Mouse (Mus musculus) splenic B cell, adult 2 months (primary cell): ENCODE measurements around the gene Lgmn.

ENCODE experiments used
- DNase-seq: peaks from one replicate; pipeline ENCODE4 v3.0.0-alpha.2; 2011; ENCODE audit warnings: low read depth, low spot score
- H3K27me3 ChIP-seq: 2 replicates; pipeline ENCODE4 v1.6.1; 2012; ENCODE audit warnings: mild to moderate bottlenecking, low read length, moderate library complexity, mixed read lengths; ENCODE audit not compliant: control insufficient read depth, poor library complexity, insufficient read depth, severe bottlenecking
- H3K36me3 ChIP-seq: 2 replicates; pipeline ENCODE4 v1.6.1; 2012; ENCODE audit warnings: mild to moderate bottlenecking, low read length, moderate library complexity, mixed read lengths; ENCODE audit not compliant: control insufficient read depth, poor library complexity, insufficient read depth, severe bottlenecking

Lgmn gene

DNA sequence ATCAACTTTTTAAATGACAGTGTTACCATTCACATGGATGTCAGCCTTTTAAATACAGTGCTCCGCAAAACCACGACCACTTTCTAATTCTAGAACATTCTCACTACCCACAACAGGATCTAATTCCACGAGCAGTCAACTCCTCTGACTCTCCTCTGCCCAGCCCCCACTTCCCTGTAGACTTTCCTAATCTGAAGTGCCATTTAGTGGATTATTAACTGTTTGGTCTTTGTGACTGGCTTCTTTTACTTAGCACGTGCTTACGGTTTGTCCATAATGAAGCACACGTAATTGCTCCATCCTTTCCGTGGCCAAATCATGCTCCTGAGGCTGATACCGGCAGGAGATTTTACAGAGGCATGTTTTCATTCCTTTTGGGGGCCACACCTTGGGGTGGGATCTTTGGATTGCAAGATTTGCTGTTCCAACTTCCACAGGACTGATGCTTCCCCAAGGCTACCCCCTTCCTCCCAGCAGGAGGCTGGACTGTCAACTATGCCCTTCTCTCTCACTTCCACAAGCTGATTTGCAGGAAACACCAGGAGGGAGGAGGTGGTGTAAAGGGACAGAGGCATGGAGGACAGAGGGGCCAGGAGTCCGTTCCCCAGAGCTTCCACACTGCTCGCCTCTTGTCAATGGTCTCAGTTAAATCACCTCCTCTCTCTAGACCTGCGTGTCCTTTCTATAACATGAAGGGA is 16.8 kb downstream of the Lgmn start:
- DNase-seq: no peak
- peaks cover 15% of the 10 kb centered on the region for H3K36me3 ChIP-seq
- H3K27me3 ChIP-seq: no peaks in the 10 kb centered on the region

DNA sequence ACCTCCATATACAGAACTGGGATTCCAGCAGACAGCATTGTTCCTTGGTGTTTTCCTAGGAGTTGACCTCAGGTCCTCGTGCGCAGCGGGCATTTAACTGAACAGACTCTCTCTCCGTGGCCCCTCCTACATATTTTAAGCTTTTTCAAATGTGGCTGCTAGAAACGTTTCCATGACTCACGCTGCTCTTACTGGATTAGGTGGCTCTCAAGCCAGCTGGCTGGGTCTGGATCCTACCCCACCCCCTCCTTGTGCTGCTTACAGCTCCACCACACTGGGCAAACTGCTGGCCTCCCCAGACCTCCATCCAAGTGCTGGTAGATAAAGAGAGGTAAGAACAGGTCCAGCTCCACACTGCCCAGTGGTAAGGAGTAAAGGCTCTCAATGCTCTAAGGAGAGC is 17.5 kb downstream of the Lgmn start:
- H3K27me3 ChIP-seq: no peaks in the 10 kb centered on the region
- DNase-seq: no peak
- H3K36me3 ChIP-seq: peaks cover 15% of the 10 kb centered on the region

DNA sequence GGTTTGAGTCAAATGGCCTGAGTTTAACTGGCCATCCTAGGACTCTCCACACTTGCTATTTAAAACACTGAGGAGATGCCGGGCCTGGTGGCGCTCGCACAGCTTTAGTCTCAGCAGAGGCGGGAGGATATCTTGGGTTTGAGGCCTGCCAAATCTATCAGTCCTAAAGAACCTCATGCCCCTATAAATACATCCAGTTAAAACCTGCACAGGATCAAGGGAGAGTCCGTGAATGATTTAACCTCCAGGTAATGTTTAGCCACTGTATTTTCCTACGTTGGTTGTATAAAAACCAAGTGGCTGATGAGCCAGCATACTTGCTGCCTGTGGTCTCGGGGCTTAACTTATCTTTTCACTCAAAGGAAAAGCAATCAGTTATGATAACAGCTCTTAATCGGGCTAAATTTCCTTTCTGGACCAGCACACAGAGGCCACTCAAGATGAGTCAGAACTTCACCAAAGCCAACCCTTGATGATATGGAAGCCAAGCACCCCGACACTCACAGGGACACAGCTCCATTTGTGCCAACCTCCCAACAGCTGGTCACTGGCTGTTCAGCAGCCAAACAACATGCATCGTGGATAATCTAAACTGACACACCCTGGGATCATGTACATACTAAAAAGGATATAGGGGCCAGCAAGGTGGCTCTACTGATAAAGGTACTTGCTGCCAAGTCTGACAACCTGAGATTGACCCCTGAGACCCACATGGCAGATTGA is 19.3 kb downstream of the Lgmn start:
- DNase-seq: no peak
- Histone ChIP-seq H3K27me3 (no peaks in the 10 kb centered on the region), H3K36me3 (peaks cover 13% of the 10 kb centered on the region)

DNA sequence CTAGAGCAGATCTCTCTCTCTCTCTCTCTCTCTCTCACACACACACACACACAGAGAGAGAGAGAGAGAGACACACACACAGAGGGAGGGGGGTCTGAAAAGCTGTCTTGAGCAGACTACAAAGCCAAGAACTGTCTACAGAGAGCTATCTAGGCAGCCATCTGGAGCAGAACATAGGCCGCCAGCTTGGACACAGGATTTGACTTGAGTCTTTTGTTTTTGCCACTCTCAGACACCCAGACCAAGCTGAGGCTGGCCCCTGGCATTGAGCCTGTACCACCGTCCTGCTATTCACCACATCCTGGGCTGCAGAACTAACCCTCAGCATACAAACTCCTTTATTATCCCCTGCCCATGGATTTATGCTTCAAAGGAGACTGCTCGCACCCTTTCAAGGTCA is 20.1 kb downstream of the Lgmn start:
- Histone ChIP-seq H3K27me3 (no peaks in the 10 kb centered on the region), H3K36me3 (peaks cover 13% of the 10 kb centered on the region)
- no peak for DNase-seq

DNA sequence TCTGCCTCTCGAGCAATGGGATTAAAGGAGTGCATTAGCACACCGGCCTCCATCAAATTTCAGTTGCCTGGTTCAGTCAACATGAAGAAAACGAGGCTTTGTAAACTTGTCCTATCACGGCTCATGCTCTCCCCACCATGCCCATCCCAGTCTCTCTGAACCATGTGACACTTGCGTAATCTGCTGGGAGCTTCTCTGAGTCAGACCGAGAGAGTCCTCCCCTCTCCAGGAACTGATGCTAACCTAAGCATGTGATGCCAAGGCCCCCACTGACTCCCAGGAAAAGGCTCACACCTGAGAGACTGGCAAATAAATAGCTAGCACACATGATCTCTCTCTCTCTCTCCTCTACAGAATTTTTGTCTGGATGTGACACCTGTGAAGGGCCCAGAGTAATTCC is 21.9 kb downstream of the Lgmn start:
- DNase-seq: no peak
- no peaks in the 10 kb centered on the region for H3K27me3 ChIP-seq
- peaks cover 6% of the 10 kb centered on the region for H3K36me3 ChIP-seq

DNA sequence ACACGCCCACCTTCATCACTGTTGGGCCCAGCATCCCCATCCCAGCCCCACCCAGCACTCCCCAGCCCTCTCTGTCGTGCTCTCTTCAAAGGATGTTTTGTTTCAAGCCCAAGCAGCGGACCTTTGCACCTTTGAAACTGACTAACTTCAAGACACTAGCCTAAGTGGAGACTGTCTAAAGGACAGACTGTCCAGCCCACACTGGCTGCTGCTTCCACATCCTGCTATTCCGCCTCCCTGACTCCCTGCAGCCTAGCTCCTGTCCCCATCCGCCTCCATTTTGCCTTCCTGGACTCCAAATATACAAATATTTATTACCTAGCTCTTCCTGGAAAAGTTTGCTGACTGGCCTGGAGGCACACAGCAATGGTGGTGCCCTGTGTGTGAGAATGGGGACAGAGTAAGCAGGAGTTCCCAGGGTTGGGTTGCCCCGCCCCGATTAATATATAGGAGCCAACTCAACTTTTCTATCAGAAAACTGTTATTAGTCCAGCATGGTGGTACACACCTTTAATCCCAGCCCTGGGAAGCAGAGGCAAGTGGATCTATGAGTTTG is 22.6 kb downstream of the Lgmn start:
- Histone ChIP-seq H3K27me3 (no peaks in the 10 kb centered on the region), H3K36me3 (peaks cover 3% of the 10 kb centered on the region)
- no peak for DNase-seq

DNA sequence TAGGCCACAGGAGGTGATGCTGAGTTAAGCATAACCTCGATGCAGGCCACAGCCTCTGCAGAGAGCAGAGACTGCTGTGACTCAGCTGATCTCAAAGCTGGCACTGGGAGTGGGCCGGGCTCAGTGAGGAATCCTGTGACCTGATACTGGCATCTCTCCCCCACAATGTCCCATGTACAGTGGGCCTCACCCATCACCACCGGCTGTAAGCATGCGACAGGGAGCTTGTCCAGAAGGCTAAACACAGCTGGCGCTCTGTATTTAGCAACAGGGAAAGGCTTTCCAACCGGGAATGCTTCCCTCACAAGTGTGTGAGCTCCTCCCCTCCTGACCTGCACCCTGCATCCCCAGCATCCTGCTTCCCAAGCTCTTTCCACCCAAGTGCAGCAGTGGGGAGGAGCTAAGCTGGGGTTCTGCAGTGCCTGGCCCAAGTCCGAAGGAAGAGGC is 23.2 kb downstream of the Lgmn start:
- Histone ChIP-seq H3K36me3 (peaks cover 3% of the 10 kb centered on the region), H3K27me3 (no peaks in the 10 kb centered on the region)
- DNase-seq: no peak

DNA sequence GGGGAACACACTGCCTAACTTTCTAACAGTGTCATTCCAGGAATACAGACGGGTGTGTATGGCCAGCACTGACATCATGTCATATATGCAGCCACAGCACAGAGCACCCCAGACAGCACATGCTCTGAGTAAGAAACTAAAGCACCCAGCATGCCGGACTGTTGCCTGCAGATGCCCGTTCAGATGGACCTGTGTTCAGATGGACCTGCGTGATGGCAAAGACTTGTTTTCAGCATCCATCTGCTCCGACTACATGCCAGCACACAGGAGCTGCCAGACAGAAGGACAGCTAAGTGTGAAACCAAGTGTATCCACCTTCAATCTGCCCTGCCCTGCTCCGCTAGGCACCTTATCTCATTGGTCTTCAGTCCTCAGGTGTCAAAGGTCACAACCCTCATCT is 24.9 kb downstream of the Lgmn start:
- Histone ChIP-seq H3K27me3 (no peaks in the 10 kb centered on the region), H3K36me3 (peaks cover 3% of the 10 kb centered on the region; the same call in 1 of the 2 replicates)
- DNase-seq: no peak

DNA sequence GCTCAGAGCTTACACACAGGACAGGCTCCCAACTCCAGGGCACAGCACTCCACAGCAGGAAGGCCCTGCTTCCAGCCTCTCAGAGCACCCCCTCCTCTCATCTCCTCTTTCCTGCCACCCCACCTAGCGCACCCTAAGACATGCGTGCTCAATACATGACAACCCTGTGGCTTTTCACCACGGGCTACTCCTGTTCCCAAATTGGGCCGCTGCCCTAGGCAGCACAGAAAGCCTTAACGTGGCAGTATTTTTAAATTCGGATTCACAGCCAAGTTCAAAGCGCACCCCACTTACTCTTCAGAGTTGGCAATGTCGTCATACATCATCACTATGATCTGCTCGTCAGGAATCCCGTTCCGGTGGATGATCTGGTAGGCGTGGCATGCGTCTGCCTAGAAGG is 26.4 kb downstream of the Lgmn start:
- no peak for DNase-seq
- Histone ChIP-seq H3K27me3 (no peaks in the 10 kb centered on the region), H3K36me3 (peaks cover 3% of the 10 kb centered on the region; the same call in 1 of the 2 replicates)

DNA sequence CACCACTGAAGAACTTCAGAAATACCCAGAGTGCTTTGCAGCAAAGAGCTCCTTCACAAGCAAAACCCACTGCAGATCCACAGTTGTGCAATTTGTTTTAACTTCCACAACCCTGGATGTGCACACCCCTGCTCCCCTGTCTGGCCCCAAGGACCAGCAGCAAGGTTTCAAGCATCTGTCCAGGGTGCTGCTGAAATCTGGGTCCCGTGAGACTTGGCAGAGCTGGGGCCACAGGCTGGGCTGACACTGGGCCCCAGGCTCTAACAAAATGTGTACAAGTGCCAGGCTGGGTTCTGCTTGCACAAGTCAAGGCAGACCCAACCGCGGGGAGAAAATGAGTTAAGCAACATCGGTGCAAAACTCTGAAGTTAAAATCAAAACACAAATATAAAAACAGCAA is 41.0 kb downstream of the Lgmn start:
- no peak for DNase-seq
- peaks cover 17% of the 10 kb centered on the region for H3K36me3 ChIP-seq

DNA sequence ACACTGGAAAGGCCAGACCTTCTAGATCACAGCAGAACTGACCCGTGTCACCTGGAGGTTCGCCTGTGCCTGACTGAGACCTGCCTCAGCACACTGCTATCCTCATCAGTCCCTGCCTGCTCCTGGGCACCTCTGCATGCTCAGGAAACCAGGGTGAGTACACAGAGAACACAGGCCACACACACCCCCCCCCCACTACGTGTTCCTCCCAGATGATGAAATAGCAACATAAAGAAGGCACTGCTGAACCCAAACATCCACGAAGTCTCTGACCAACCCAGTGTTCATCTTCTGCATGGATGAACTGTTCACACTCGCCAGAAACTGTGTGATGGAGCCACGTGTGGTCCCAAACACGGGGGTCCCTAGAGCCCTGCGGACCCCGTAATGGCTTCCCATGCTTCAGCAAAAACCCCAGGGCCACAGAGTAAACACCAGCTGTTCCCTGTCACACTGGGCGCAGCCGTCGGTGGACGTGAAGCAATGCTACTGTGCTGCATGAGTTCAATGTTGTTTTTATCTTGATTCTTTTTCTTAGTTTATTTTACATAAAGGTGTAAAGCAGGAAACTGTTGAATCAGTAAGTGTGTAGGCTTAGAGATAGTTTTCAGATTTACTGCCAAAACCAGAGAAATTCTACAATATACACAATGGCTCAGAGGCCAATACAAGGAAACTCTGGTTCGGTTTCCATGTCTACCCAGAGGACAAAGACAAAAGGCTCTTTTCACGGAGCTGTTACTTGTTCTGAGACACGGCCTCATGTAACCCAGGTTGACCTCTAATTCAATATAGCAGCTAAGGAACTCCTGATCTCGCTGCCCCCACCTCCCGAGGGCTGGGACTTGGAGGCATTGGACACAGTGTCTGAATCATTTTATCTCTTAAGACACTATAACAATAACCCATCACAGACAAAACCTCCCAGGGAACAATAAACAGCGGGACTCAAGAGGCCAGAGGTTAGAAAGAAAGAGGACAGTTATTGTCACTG is 43.3 kb downstream of the Lgmn start:
- DNase-seq: no peak
- no peaks in the 10 kb centered on the region for H3K27me3 ChIP-seq
- peaks cover 15% of the 10 kb centered on the region for H3K36me3 ChIP-seq

More for the DNA sequence above, 41.0 kb downstream of the Lgmn start:
- H3K27me3 ChIP-seq: no peaks in the 10 kb centered on the region

DNA sequence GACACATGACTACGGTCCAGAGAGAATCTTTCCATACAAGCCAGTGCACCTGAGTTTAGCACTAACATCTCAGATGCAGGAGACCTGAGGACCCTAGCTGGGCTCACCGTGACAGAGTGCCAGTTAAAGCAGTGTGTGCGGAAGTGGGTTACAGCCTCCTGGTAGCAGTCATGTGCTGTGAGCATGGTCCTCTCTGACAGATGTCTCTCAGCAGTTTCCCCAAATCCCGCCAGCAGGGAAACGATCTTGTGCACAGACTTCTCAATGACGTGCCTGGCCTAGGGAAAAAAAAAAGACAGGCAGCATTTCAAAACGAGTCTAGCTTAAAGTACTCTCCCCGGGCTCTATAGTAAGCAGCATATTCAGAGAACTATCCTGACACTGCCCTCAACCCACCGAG is 44.1 kb downstream of the Lgmn start:
- peaks cover 13% of the 10 kb centered on the region for H3K36me3 ChIP-seq
- H3K27me3 ChIP-seq: no peaks in the 10 kb centered on the region
- DNase-seq: no peak

DNA sequence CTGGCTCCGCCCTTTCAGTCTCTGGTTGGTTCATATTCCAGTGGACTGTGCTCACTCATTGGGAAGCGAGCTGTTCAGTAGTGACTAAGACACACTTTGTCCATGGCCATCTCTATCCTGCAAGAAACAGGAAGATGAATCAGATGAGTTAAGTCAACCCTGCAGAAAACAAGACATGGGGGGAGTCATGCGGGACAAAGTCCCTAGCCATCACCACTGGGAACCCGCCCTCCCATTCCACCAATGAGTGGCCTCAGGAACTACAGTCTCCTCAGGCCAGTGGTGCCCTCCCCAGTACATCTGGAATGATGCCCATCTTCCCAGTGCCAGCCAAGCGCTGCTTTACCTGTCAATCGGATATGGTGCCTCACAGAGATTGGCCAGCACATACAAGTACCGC is 45.1 kb downstream of the Lgmn start:
- DNase-seq: no peak
- H3K36me3 ChIP-seq: peaks cover 19% of the 10 kb centered on the region
- H3K27me3 ChIP-seq: no peaks in the 10 kb centered on the region

DNA sequence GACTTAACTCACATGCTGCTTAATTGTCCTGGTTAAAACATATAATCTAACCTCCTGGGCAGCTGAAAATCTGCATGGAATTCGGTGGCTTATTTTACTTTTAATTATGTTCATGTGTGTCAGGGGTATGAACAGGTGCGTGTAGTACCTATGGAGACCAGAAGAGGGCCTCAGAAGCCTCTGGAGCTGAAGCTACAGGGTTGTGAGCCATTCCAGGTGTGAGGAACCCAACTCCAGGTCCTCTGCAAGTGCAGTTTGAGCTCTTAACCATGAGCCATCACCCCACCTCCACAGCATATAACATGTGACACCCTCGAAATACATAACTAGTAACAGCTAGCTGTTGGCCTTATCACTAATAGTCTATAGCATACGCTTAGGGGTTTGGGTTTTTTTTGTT is 47.6 kb downstream of the Lgmn start:
- Histone ChIP-seq H3K36me3 (peaks cover 25% of the 10 kb centered on the region), H3K27me3 (no peaks in the 10 kb centered on the region)
- DNase-seq: peak; percentile 77
